Mouse (Mus musculus): ENCODE data around the gene Rsph1. TPM values are rescaled to one million over a fixed set of nuclear protein-coding genes. Genes with fewer than 3 reads are reported as not detected.

The Rsph1 gene
- total RNA-seq, 4 experiments from 2014 or later = 12.3 to 18.6 (median 15.4) TPM

DNA sequence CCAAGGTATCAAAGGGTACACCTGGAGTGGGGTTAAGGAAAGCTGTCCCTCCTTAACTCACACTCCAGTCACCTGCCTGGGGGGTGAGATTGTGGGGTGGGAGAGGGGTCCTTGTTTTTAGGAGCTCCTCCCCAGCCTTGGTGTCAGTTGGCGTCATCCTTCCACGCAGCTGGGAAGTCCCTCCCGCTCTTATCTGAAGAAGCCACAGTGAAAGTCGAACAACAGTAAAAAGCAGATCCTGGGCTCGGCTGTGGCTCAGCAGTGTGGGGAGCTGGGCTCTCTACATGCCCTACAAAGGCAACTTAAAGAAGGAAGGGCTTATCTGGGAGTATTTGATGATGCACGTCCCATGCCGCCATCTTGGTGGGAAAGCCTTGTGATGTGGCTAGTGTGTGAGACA, 66.9 kb downstream of the Rsph1 start:
- DNase-seq (ENCODE audit: low spot score in 2 of 2) = no peak

DNA sequence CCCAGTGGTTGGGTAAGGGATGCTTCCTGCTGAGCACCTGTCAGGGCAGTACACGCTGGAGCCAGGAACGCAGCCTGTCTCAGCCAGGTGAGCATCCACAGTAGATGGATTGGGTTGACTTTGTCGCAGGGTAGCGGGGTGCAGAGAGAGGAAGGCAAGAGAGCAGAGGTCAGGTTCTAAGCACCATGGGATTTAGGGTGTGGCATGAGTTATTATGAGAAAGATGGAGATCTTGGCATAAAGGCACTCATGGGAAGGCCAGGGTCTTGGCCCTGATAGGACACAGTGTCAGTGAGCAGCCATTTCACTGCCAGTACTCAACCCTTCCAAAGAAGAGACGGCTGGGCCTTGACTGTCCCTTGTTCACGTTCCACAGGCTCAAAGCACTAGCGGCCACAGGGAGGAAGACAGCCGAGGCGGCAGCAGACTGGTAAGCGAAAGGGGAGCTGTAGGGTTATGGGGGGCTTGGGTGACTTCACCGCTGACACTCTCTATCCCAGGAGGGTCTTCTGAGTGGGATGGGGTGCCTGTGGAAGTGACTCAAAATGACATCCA, 67.7 kb downstream of the Rsph1 start:
- DNase-seq (ENCODE audit: low spot score in 2 of 2) = no peak

DNA sequence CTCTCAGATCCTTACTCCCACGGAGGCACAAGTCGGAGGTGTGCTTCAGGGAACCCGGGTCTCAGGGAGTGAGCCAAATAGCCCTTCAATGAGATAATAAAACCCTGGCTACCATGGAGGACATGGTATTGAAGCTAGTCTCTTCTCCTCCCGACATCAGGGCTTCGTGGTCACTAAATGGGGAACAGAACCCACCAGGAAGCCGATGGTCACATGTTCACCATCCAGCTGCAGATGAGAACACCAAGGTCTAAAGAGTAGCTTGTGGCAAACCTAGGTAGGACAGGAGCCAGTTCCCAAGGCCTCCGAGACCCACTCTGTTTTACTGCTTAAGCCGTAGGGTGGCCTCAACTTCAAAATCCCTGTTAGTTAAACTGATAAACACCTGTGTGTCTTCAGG, 68.5 kb downstream of the Rsph1 start:
- no peak for DNase-seq (ENCODE audit: low spot score in 2 of 2)

DNA sequence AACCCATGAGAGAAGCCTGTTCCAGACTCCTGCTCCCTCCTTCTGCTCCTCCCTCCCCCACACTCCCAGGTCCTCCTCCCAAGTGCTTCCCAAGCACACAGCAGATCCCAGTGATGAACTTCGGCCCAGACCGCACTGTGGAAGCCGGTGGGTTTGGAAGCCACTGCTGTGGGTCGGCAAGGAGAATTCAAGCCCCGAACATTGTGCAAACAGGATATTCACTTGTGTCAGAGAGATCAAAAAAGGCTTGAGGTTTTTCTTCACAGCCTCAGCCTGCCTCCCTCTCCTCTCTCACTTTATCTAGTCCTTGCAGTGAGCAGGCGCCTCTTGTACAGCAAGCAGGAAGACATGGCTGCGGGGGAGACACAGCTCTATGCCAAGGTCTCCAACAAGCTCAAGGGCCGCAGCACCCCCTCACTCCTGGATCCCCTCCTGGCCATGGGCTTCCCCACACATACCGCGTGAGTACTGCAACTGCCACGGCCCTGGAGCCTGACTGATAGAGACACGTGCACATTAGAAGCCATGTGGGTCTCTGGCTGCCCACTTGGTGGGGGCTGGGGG, 69.3 kb downstream of the Rsph1 start, which contains the start of gene Ubash3a:
TSS of gene Ubash3a (plus strand) at position 103 of the 564 bp plus-strand sequence.
- no peak for DNase-seq (ENCODE audit: low spot score in 2 of 2)

Other genes with a start within 250 kb of the Rsph1 start
- 10 to 100 TPM; 75.8 to 84.4 (median 81.0) TPM for gene Abcg1, start 219.7 kb downstream of the Rsph1 start, total RNA-seq (2022)
- gene Tff3, start 147.7 kb downstream of the Rsph1 start, total RNA-seq (2022) = not detected
- gene Tff2, start 133.1 kb downstream of the Rsph1 start, total RNA-seq (2022) = not detected
- not detected for gene Tff1, start 112.1 kb downstream of the Rsph1 start, total RNA-seq (2022)
- gene Tmprss3, start 78.4 kb downstream of the Rsph1 start, total RNA-seq (2022) = under 1 TPM in 1 of 4 experiments, not detected in 3; 0.10 TPM
- under 1 TPM; 0.31 to 0.73 (median 0.52) TPM for gene Ubash3a, start 69.5 kb downstream of the Rsph1 start, total RNA-seq (2022)
- 1 to 10 TPM; 7.3 to 9.3 (median 8.5) TPM for gene Slc37a1, start 9.4 kb upstream of the Rsph1 start, total RNA-seq (2022)
- 10 to 100 TPM; 22.5 to 35.1 (median 28.4) TPM for gene Pde9a, start 108.8 kb upstream of the Rsph1 start, total RNA-seq (2022)
- 10 to 100 TPM; 20.3 to 32.1 (median 23.7) TPM for gene Wdr4, start 242.6 kb upstream of the Rsph1 start, total RNA-seq (2022)
- 100 to 1,000 TPM; 239 to 270 (median 244) TPM for gene Ndufv3, start 242.7 kb upstream of the Rsph1 start, total RNA-seq (2022)

All from layer of hippocampus, adult 8-10 months (tissue).